Mouse (Mus musculus) intestine, postnatal 0 days (tissue): ENCODE data around the gene Smad6. TPM values are rescaled to one million over a fixed set of nuclear protein-coding genes. Genes with fewer than 3 reads are reported as not detected.
A peak's percentile ranks its signal among the peaks of the same experiment; 100 is the strongest.

Experiments
- ATAC-seq: fragments of 200-750 bp; cut with Nextera tagmentation; 2 replicates; pipeline ENCODE4 v1.8.0; 2017; ENCODE audit warnings: mild to moderate bottlenecking, moderate TSS enrichment, moderate library complexity
- H3K27ac ChIP-seq: fragments of 300-500 bp; sonication (generic); 2 replicates; pipeline ENCODE4 v1.5.1; 2014; ENCODE audit warnings: mild to moderate bottlenecking, low read depth, low read length, moderate library complexity
- H3K27me3 ChIP-seq: fragments of 300-500 bp; sonication (generic); replicated peaks from 2 replicates; pipeline ENCODE4 v1.6.1; 2014; ENCODE audit warnings: low read length, mixed read lengths; ENCODE audit not compliant: control insufficient read depth, insufficient read depth
- H3K36me3 ChIP-seq: fragments of 300-500 bp; sonication (generic); 2 replicates; pipeline ENCODE4 v1.6.1; 2014; ENCODE audit warnings: mild to moderate bottlenecking, moderate library complexity; ENCODE audit not compliant: control insufficient read depth, insufficient read depth
- H3K4me1 ChIP-seq: fragments of 300-500 bp; sonication (generic); replicated peaks from 2 replicates; pipeline ENCODE4 v1.6.1; 2014; ENCODE audit warnings: antibody characterized with exemption, low read length, mixed read lengths; ENCODE audit not compliant: control insufficient read depth, insufficient read depth
- H3K4me2 ChIP-seq: fragments of 300-500 bp; sonication (generic); replicated peaks from 2 replicates; pipeline ENCODE4 v1.6.1; 2014; ENCODE audit warnings: low read depth, mild to moderate bottlenecking, moderate library complexity
- H3K4me3 ChIP-seq: fragments of 300-500 bp; sonication (generic); 2 replicates; pipeline ENCODE4 v1.5.1; 2014; ENCODE audit warnings: low read depth, low read length
- H3K9ac ChIP-seq: fragments of 300-500 bp; sonication (generic); 2 replicates; pipeline ENCODE4 v1.6.1; 2014; ENCODE audit warnings: mild to moderate bottlenecking, low read depth, low read length
- H3K9me3 ChIP-seq: fragments of 300-500 bp; sonication (generic); 2 replicates; pipeline ENCODE4 v1.6.1; 2016; ENCODE audit warnings: mixed run types; ENCODE audit not compliant: control insufficient read depth
- CTCF ChIP-seq: sonication (generic); IDR thresholded peaks from 2 replicates; pipeline ENCODE4 v1.5.1; 2016; ENCODE audit warnings: low read depth, mild to moderate bottlenecking, control low read depth, antibody characterized with exemption, moderate library complexity
- WGBS: fragments of 180-500 bp; shearing (Covaris S2); extraction: QIAGEN DNeasy Blood & Tissue Kit; methylation state at CpG from one replicate; pipeline ENCODE4 v1.1.7; 2014; 5-methylcytosine and 5-hydroxymethylcytosine counted together
- polyA plus RNA-seq: library from polyadenylated mRNA; unstranded; fragments of >200 nt; fragmentation: Nextera tagmentation; extraction: Ambion mirVana; gene quantifications from 2 replicates; pipeline ENCODE4 v1.2.1, GENCODE M21; 2015

The Smad6 gene
- polyA plus RNA-seq, 1 experiment from 2014 or later, result 6.1 TPM

GRCm38 (mm10) chr9:63970388-63970787 is 51.5 kb downstream of the Smad6 start:
- Histone ChIP-seq H3K9ac (no peak overlapping the region), H3K4me2 (no peak overlapping the region), H3K36me3 (no peaks in the 10 kb centered on the region), H3K4me1 (0 out of 2 replicates have a peak, but pooled peaks cover 11% of the 10 kb centered on the region), H3K27ac (peak overlapping the region; percentile 46; the same call in 1 of the 2 replicates), H3K9me3 (no peaks in the 10 kb centered on the region), H3K4me3 (no peak overlapping the region), H3K27me3 (no peaks in the 10 kb centered on the region)
- WGBS, result 26% methylated on average over 12 of the region's 12 CpGs
- peak; percentile 26; the same call in 1 of the 2 replicates for ATAC-seq
- TF ChIP-seq CTCF, result no peak

GRCm38 (mm10) chr9:63969467-63969866 is 52.4 kb downstream of the Smad6 start:
- 78% methylated on average over 10 of the region's 10 CpGs for WGBS
- Histone ChIP-seq H3K9ac (no peak overlapping the region), H3K27me3 (no peaks in the 10 kb centered on the region), H3K9me3 (no peaks in the 10 kb centered on the region), H3K4me1 (0 out of 2 replicates have a peak, but pooled peaks cover 11% of the 10 kb centered on the region), H3K27ac (no peak overlapping the region), H3K4me3 (no peak overlapping the region), H3K36me3 (no peaks in the 10 kb centered on the region), H3K4me2 (no peak overlapping the region)
- ATAC-seq, result no peak
- no peak for TF ChIP-seq CTCF

- no peaks in the 10 kb centered on the region for H3K36me3 ChIP-seq
- 0 out of 2 replicates have a peak, but pooled peaks cover 15% of the 10 kb centered on the region for H3K4me1 ChIP-seq
- no peak overlapping the region for H3K9ac ChIP-seq
- H3K27ac ChIP-seq, result peak overlapping the region; percentile 51
- no peak overlapping the region for H3K4me3 ChIP-seq
- 41% methylated on average over 9 of the region's 9 CpGs for WGBS
- H3K27me3 ChIP-seq, result no peaks in the 10 kb centered on the region
- H3K9me3 ChIP-seq, result no peaks in the 10 kb centered on the region
- H3K4me2 ChIP-seq, result peak overlapping the region; percentile 27; the same call in 1 of the 2 replicates
- no peak for ATAC-seq
- no peak for TF ChIP-seq CTCF
These were observed 53.3 kb downstream of the Smad6 start for GRCm38 (mm10) chr9:63968592-63968991.

GRCm38 (mm10) chr9:63967408-63968172 is 54.3 kb downstream of the Smad6 start:
- Histone ChIP-seq H3K9ac (no peak overlapping the region), H3K4me1 (0 out of 2 replicates have a peak, but pooled peaks cover 15% of the 10 kb centered on the region), H3K36me3 (no peaks in the 10 kb centered on the region), H3K4me2 (no peak overlapping the region), H3K4me3 (no peak overlapping the region), H3K27ac (peak overlapping the region; percentile 51), H3K27me3 (no peaks in the 10 kb centered on the region), H3K9me3 (no peaks in the 10 kb centered on the region)
- TF ChIP-seq CTCF, result no peak
- no peak for ATAC-seq
- 45% methylated on average over 14 of the region's 14 CpGs for WGBS

GRCm38 (mm10) chr9:63965579-63965981 is 56.3 kb downstream of the Smad6 start:
- Histone ChIP-seq H3K9ac (no peak overlapping the region), H3K27ac (no peak overlapping the region), H3K27me3 (no peaks in the 10 kb centered on the region), H3K4me2 (no peak overlapping the region), H3K4me3 (no peak overlapping the region), H3K4me1 (0 out of 2 replicates have a peak, but pooled peaks cover 13% of the 10 kb centered on the region), H3K36me3 (no peaks in the 10 kb centered on the region), H3K9me3 (no peaks in the 10 kb centered on the region)
- WGBS, result 4% methylated on average over 4 of the region's 4 CpGs
- no peak; the same call in 1 of the 2 replicates for TF ChIP-seq CTCF
- no peak for ATAC-seq

- no peaks in the 10 kb centered on the region for H3K9me3 ChIP-seq
- H3K27me3 ChIP-seq, result no peaks in the 10 kb centered on the region
- H3K4me3 ChIP-seq, result no peak overlapping the region
- H3K4me1 ChIP-seq, result 0 out of 2 replicates have a peak, but pooled peaks cover 15% of the 10 kb centered on the region
- no peak for TF ChIP-seq CTCF
- no peak for ATAC-seq
- no peak overlapping the region for H3K27ac ChIP-seq
- WGBS, result 72% methylated on average over 6 of the region's 6 CpGs
- H3K36me3 ChIP-seq, result peaks cover 4% of the 10 kb centered on the region; the same call in 1 of the 2 replicates
- H3K4me2 ChIP-seq, result no peak overlapping the region
- H3K9ac ChIP-seq, result no peak overlapping the region
These were observed 60.0 kb downstream of the Smad6 start for GRCm38 (mm10) chr9:63961881-63962280.
